Mouse (Mus musculus) kidney, adult 2 months (tissue): Measurements from ENCODE around the gene Tlr3.

Source experiments
- CTCF ChIP-seq: fragments of 200-500 bp; conservative IDR thresholded peaks from 2 replicates; pipeline ENCODE4 v1.5.1; 2011; ENCODE audit warnings: low read depth, mild to moderate bottlenecking, control low read depth, low read length, moderate library complexity, mixed read lengths; ENCODE audit not compliant: insufficient read depth, insufficient read length
- POLR2A ChIP-seq: fragments of 200-500 bp; IDR thresholded peaks from one replicate; pipeline ENCODE4 v1.6.1; 2011; ENCODE audit warnings: low read depth, low read length, control low read depth

DNA sequence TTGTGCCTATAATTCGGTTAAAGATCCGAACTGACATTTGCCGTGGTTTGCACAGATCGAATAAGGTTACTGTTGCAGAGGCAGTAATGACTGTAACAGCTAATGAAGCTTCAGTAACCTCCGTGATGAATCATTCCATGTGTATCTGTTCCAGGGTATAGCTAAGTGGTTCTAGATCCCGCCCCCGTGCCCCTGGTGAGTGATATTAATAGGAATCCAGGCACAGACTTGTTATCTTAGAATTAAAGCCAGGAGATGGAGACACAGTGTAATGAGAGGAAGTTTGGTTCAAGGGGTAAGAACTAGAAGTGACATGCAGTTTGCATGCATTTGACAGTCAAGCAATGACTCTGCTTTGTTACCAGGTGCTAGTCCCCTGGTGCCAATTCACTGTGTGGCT, 9.3 kb upstream of the Tlr3 start:
- TF ChIP-seq CTCF: no peak
- TF ChIP-seq POLR2A: no peak
